Mouse (Mus musculus) right cerebral cortex, postnatal 14 days (tissue): ENCODE data around the gene Wdr91.

Source experiments
- DNase-seq: peaks from one replicate; pipeline ENCODE4 v3.0.0; 2022

The Wdr91 gene

DNA sequence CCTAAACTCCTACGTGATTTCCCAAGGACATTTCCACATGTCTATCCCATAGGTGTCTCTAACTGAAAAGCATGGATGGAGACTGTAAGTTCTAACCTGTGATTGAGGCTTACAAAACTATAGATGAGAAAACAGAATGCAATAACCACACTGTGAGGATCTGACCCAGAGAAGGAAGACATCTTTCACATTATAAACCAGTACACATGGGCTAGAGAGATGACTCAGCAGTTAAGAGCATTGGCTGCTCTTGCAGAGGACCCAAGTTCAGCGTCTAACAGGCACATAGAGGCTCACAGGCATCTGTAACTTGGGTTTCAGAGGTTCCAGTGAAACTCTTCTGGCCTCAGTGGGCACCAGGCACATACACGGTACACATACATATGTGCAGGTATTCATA, 3.8 kb upstream of the Wdr91 start:
- DNase-seq, result no peak

DNA sequence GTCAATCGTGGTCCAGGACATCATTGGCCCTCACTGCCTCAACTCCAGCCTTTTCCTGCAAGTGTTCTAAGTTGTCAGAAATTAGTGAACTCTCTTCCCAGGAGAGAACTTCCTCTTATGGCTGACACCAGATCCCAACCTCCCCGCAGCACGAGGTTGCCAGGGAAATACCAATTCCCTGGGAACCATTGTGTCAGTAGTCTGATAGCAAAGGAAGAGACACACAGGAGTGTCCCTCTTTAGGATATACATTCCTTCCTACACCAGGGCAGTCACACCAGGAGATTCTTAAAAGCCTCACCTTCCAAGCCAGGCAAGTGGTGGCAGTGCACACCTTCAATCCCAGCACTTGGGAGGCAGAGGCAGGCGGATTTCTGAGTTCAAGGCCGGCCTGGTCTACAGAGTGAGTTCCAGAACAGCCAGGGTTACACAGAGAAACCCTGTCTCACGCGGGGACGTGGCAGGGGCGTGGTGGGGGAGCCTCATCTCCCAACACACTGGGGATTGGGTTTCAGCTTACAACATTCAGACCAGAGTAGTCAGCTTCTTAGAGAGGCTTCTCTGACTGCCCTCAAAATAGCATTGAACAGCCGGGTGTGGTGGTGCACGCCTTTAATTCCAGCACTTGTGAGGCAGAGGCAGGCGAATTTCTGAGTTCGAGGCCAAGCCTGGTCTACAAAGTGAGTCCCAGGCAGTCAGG, 2.8 kb upstream of the Wdr91 start:
- DNase-seq, result no peak

DNA sequence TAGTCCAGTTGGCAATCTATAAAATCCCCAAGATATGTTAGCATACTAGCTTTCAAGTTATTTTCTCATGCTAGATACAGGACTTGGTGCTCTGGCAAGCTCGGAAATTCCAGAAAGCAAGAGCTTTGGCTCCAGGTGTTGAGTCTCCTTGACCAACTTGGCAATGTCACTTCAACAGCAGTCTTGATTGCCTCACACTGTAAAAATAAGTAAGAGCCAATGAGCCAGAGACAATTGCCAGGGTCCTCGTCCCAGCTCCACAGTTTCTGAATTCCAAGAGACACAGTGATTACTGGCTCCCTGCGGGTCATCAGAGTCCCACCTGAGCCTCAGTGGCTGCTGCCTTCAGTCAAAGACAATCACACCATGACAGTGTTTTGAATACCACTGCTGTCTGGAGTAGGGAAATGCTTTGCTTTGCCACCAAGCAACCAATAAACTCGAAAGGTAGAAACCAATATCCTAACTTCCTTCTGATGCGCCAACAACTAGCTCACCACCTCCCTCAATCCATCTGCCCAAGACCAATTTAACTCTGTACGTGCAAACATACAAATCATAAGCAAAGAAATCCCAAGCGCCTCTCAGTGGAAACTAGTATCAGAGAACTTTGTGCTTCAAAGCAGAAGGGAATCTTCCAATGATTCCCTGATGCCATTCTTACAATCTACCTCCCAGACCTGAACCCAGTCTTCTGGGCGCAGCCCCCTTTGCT, 888 bp downstream of the Wdr91 start:
- DNase-seq, result no peak

DNA sequence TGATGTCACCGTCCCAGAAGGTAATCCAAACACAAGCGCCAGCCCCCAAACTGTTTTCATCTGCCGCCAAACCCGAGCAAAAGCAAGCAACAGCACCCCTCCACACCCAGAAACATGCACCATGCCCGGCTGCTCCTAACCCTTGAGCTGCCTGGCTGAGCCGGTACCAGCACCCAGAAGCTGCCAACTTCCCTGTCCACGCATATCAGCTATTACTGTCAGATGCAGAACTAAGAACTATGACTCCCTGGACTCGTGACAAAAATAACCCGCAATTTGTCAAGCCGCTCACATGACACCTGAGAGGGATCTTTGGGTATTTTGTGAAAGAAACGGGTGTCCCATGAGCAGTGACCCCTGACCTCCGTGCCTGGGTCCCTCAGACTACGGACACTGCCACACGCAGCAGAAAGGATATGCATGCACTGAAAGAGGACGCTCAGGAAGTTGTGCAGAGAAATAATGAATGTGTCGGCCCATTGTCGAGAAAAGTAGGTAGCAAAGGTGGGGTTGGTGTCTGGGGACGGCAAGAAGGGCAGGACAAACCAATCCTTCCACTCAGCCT, 2.9 kb downstream of the Wdr91 start:
- no peak for DNase-seq

DNA sequence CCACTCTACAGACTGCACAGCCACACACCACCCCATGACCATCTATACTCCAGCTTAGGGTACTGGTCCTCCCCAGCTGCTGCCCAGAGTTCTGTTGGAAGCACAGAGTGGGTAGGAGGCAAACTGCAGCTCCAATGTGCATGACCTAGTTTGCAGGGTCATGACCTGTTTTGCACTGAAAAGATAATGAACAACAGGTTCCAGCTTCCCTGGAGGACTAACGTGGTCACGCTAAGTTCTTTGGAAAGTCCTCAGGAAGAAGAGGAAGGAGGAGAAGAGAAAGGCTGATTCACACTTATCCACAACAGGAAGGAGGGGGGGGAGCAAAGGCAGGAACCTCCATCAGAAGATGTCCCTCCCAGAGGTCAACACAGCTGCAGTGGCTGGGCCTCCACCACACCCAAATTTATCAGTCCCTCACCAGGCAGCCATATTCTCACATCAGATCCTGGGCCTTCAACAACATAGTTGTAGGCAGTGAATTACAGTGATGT, 3.5 kb downstream of the Wdr91 start:
- no peak for DNase-seq

DNA sequence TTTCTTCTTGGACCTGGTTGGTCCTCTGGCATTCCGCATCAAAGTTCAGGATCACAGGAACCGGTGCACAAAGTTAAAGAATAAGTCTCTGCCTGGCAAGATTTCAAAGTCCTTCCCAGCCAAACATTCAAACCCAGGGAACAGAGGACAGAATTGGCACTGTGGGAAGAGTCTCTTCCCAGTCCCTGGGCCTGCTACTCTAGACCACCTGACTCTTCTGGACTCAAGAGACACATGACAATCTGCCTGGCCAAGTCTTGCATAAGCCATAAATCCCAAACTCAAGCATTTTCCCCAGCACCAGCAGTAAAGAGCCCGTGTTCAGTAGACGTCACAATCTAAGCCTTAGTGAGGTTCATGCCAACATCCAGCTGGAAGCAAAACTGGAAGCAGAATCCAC, 4.0 kb downstream of the Wdr91 start:
- no peak for DNase-seq

DNA sequence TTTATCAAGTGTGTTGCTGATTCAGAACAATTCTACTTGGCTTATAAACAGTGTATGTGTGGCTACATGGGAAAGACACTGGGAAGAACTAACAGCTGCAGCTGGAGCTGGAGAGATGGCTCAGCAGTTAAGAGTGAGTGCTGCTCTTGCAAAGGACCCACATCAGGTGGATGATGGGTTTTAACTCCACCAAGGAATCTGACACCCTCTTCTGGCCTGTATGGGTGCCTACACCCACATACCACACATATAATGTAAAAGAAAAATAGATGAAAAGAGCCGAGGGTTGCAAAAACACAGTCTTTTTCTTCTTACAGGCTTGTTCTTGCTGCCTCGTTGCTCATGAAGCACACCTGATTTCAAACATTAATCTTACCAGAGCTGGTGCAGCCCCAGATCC, 4.6 kb downstream of the Wdr91 start:
- no peak for DNase-seq

DNA sequence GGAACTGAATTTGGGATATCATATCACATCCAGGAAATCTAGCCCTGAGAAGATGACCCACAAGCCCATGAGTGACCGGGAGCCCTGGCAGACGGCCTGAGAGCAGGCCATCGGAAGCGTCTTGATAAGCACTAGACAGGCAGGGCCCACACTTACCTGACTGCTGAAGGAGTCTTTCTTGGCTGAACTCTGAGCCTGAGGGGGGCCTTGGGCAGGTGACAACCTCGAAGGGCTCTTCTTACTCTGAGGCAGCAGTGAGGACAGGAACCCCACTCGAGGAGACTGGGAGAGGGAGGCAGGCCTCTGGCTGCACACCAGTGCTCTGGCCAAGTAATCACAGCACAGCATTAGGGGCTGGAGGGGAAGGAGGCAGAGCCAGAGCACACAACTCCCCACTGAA, 6.3 kb downstream of the Wdr91 start:
- no peak for DNase-seq

DNA sequence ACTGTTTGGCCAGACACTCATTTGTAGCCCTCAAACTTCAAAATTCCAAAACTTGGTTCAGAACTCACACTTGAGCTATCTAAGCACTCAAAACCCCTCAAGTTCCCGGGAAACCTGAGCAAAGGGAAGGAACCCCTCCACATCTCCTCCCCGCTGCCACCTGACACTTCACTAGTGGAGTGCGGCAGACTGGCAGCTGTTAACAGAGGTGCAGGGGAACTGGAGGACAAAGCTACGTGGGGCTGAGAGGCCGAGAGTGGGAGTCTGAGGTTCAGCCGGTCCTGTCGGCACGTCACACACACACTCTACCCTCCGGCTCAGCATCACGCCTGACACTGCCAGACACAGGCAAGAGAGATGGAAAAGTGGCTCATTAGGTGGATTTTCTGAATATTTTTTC, 6.8 kb downstream of the Wdr91 start:
- DNase-seq, result no peak

DNA sequence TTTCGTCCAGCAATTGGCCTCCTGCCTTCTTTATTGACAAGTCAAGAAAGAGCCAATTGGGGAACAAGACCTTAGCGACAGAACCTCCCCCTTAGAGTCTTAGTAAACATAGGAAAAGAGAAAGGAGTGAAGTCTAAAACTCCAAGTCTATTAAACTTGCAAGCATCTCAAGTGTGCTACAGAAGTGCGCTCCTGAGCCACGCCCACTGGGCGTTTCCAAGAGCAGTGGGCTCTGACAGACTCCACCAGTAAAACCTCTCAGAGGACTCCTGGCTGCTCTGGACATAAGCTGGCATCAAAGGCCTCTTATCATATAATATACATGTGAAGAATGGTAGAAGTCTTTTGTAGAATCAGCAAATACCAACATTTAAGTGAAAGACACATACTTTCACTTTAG, 7.2 kb downstream of the Wdr91 start:
- no peak for DNase-seq

DNA sequence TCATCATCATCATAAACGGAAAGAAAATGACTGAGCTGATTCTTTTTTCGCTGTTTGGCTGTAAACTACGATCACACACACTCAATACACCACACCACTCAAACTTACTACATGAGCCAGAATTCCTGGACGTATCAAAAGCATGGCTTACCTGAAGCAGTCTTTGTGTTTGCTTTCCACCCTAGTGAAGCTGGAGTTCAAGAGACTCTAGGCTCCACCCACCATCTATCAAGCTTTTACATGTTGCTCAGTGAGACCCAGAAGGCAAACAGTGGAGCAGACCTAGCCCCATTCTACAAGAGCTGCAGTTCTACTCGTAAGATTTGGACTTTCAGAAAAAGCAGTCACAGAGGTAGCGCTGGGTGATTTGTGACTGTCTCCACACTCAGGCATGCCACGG, 8.1 kb downstream of the Wdr91 start:
- DNase-seq, result no peak

DNA sequence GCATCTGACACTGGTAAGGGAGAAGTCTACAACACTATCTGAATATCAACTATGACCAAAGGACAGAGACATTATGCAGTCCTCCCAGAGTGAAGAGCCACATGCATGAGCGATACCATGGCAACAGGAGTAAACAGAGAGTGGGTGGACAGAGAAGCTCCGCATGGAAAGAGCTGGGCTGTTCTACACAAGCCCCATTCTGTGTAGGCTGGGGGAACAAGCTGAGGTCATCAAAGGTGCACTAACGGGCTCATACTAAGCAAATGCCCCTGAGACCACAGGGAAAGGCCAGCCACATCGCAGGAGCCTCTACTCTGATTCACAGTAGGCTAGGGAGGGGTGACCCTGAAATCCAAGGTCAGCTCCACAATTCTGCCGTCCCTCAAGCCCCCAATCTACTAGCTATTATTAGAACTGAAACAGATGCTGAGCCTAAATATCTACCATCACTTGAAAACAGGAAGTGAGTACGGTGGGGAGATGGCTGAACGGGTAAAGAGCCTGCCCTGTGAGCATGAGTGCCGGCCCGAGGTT, 8.7 kb downstream of the Wdr91 start:
- DNase-seq, result no peak

DNA sequence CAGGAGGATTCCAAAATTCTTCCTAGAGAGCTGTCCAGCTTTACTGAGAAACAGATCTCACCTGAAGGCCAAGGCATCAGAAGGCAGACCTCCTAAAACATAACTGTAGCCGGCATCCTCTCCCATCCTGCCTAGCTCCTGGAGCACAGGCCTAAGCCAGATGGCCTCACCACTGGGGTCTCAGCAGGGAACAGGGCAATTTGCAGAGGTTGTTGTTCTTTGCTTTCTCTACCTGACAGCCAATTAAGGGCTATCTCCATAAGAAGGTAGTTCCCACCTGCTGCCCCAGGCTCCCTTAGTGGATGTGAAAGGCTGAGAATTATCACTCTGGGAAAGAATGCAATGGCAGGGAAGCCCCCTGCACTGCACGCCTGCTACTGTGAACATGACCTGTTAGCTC, 9.7 kb downstream of the Wdr91 start:
- no peak for DNase-seq

DNA sequence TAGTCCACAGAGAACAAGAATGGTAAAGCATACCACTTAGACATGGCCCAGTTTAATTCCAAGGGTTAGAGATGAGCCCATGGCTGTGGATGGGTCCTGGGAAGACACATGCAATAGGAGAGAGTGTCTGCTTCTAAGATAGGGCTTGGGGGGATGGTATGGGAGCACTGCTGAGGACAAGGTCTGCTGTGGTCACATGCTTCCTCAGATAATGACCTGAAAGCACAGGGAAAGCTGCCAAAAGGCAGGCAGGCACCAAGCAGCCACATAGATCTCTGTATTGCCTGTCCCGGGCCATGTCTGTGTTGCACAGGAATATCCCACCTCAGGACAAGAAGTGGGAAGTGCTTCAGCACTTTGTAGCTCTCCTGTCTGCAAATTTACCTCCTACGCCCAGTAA, 11.5 kb downstream of the Wdr91 start:
- DNase-seq, result no peak

DNA sequence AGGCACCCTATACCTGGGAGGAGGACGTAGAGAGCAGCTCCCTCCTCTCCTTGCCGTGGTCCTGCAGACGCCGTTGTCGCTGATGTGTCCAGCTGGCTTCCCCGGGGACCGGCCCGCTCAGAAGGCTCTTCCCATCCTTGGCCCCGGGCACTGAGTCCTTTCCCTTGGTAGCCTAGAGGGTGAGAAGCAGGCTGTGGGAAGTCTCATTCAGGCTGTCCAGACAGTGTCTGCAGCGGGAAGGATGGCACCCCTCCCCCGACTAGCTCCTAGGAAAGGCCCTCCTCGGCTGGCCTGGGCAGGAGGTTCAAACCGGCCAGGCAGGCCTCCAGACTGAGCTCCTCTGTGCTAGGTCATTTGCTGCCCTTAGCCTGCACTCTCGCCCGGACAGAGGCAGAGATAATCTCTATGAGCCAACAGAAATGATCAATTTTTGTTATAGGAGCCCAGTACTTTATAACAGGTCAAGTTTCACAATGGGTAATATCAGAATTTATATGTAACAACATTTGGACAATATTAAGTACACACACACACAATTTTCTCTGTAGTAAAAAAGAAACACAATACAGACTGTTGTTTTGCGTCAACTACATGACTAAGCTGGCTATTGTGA, 14.4 kb downstream of the Wdr91 start:
- DNase-seq, result no peak

DNA sequence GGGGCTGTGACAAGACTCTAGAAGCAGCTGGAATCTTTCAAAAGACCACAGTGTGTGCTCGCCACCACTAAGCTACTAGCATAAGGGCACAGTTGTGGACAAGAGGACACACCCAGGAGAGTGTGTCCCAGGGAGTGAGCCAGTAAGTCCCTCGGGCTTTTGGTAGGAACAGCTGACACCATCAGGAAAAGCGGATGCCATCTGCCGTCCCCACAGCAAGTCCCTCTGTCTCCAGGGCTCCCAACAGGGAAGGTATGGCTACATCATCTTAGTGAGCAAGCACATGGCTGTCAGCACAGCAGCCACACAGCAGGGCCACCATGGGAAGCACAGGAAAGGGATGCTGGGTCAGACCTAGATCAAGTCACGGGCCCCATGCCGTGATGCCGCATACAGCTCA, 15.1 kb downstream of the Wdr91 start:
- DNase-seq, result no peak

DNA sequence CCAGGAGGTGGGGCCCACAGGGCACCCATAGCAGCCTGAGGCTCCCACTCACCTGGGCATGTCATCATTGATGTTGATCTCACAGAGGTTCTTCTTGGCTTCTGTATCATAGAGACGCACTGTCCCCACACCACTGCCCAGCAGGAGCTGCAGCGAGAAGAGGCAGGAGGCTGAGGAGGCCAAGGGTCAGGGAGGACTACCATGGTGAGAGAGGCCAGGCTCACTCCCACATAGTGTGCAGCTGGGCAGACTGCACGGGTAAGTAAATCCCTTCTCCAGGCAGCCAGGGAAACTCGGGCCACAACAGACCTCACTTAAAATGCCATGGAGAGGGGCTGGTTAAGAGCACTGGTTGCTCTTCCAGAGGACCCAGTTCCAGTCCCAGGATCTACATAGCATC, 21.5 kb downstream of the Wdr91 start:
- DNase-seq, result no peak

DNA sequence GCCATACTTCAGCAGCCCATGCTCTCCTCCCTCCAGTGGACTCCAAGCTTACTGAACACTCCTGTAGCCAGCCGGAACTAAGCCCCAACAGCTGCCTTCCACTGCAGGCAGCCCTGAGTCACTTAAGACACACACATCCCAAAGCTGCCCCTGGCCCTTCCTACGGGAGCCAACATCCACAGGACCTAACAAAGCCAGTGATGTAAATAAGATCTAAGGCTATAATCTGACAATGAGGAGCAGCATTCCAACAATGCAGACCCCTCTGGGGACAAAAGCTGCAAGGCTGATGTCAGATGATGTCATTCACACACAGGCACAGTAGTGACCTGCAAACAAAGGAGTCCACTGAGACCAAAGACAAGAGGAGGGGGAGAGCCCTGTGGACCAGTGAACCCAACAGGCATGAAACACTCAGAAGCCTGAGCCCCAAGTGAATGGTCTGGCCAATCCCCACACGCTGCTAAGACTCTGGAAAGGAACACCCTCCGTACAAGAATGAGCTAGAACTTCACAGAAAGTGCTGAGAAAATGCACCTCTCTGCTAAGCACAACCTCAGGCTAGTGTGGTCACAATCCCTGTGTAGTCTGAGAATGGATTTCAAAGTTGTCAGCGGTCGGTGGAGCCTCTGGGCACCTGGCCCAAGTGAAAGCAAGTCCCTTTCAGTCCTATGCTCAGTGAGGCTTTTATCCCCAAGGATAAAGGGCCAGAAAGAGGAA, 23.4 kb downstream of the Wdr91 start:
- no peak for DNase-seq

DNA sequence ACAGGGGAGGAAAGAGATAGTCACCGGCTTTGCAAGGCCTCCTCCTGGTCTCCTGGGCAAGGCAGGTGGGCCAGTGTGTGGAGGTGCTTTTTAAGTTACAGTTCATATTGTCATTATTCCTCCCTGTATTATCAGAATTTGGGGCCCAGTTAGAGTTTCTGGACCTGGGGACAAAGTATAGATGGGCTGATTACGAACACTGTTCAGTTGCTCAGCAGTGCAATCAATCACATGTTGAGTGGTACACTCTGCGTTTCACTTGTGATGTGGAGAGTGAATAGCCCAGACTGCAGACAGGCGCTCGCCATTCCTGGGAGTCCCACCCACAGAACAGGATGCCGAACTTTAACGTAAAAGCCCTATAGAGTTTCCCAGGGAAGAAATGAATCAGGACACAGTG, 26.0 kb downstream of the Wdr91 start:
- no peak for DNase-seq

DNA sequence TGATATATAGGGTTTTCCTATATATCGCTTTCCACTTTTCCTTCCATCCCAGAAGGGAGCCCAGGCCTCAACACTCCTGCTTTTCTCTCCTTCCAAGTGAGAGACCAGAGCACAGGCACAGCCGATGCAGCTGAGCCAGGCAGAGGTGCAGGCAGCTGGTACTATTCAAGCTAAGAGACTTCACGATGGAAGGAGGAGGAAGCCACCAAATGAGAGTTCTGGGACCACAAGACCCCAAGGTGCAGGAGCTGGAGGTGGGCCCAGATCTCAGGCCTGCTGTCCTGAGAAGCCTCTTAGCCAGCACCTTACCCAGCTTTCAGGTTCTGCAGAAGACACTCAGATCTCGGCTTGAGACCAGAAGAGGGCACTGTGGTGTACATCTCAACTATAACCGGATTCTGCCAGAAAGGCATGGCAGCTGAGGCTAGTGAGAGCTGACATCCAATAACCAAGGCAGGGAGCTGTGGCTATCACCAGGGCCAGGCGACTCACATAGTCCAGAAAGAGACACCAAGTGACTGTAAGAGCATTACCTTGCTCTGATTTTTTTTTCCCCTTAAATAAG, 30.7 kb downstream of the Wdr91 start:
- peak; percentile 55 for DNase-seq

DNA sequence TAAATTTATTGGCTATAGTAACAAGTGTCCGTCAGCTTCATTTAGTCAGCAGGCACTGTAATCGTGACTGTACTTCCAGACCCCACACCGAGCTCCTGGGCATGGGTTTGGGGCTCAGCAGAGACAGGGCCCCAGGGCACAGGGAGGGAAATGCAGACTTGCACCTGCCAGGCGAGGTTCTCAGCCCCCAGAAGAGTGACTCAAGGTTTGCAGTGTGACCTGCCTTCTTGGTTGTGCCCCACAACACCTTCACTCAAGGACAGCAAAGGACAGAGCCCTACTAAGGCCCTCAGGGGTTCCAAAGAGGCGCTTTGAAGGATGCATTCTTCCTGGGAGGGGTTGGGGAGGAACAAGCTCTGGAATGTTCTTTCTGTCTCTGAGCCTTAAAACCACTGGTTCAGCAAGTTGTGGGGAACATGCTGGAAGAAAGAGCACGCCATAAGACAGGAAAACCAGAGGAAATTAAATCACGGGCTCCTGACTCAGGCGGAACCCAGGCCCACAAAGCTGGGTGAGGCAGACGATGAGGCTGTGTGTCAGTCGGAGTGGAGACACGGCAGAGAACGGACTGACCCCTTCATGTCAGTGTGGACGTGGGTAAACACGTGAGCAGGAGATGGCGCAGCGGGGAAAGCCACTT, 31.5 kb downstream of the Wdr91 start:
- no peak for DNase-seq
